ENCODE assay signal across 20 mouse cellular contexts in the genomic region with DNA sequence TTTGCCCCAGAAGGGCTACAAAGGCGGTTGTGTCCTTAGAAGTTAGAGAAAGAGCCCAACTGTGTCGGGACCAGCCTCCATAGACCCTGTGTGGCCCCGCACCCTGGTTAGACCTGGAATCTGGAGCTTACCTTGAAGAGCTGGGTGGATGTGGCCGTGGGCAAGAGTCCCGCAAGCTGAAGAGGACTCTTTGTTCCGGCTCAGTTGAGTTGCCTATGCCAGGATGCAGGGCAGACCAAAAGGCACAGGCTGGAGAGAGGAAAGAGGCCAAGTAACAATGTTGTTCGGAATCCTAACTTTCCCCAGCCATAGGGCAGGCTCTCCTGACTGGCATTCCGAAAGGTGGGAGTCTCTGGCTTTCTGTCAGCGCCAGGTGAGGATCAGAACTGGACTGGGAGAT. TPM values are rescaled to one million over a fixed set of nuclear protein-coding genes. Genes with fewer than 3 reads are reported as not detected.
DNase-seq lines count a peak whose midpoint lies in the region; ATAC-seq lines count a peak whose summit lies in the region.
"Had no signal": no experiment of that assay in that cellular context is flagged by ENCODE, and none has a peak within 500 bp of the region (broad histone marks: within the 10 kb centered on the region; RNA-seq: fewer than 3 reads in every experiment).

No protein-coding gene starts in this region.

- H3K4me3 ChIP-seq in hindbrain, embryonic 12.5 days: no peak overlapping the region
- H3K4me3 ChIP-seq in hindbrain, embryonic 14.5 days (replicated peaks; ENCODE audit: low read length): no peak overlapping the region
- H3K4me3 ChIP-seq in neural tube, embryonic 13.5 days: no peak overlapping the region
- H3K4me3 ChIP-seq: erythroblast, embryonic 14.5 days; limb, embryonic 12.5 days; liver, embryonic 15.5 days; midbrain, embryonic 12.5 days had no signal

- H3K4me1 ChIP-seq in hindbrain, embryonic 12.5 days: peaks cover 51% of the 10 kb centered on the region
- H3K4me1 ChIP-seq in hindbrain, embryonic 14.5 days (replicated peaks; ENCODE audit: control insufficient read depth, insufficient read depth, low read length): peaks cover 59% of the 10 kb centered on the region
- peaks cover 77% of the 10 kb centered on the region for H3K4me1 ChIP-seq in neural tube, embryonic 13.5 days (replicated peaks)

- H3K27ac ChIP-seq in hindbrain, embryonic 12.5 days: no peak overlapping the region
- H3K27ac ChIP-seq in hindbrain, embryonic 14.5 days: no peak overlapping the region
- no peak overlapping the region for H3K27ac ChIP-seq in neural tube, embryonic 13.5 days (replicated peaks)
- H3K27ac ChIP-seq: limb, embryonic 12.5 days; liver, embryonic 15.5 days; midbrain, embryonic 12.5 days had no signal

- no peaks in the 10 kb centered on the region for H3K9me3 ChIP-seq in hindbrain, embryonic 12.5 days (replicated peaks)
- no peaks in the 10 kb centered on the region for H3K9me3 ChIP-seq in hindbrain, embryonic 14.5 days (ENCODE audit: control insufficient read depth, low read length)
- no peaks in the 10 kb centered on the region for H3K9me3 ChIP-seq in neural tube, embryonic 13.5 days
- H3K9me3 ChIP-seq: limb, embryonic 12.5 days; liver, embryonic 15.5 days; midbrain, embryonic 12.5 days had no signal

- ATAC-seq in hindbrain, embryonic 12.5 days (ENCODE audit: low FRiP score): no peak
- ATAC-seq in hindbrain, embryonic 14.5 days (ENCODE audit: low FRiP score): no peak
- ATAC-seq in neural tube, embryonic 13.5 days (ENCODE audit: low read depth): no peak

- DNase-seq in cerebellum, adult 11-12 months: peak; percentile 77
- DNase-seq in cerebellum, adult 11 months: no peak
- no peak for DNase-seq in hindbrain, embryonic 14.5 days (ENCODE audit: low spot score)
- DNase-seq in neural tube, embryonic 10.5 days (ENCODE audit: extremely low spot score, low spot score): no peak
- no peak for DNase-seq in thymus, adult 18-20 months
- no peak for DNase-seq in layer of hippocampus, postnatal 10 days (ENCODE audit: low spot score in 2 of 2)
- DNase-seq: adrenal gland, postnatal 10 days; embryo, embryonic 11 days; gastrocnemius, postnatal 36 days; kidney, adult 2 months; kidney, postnatal 4 days; lung, postnatal 36 days had no signal

- H3K27me3 ChIP-seq in hindbrain, embryonic 12.5 days: no peaks in the 10 kb centered on the region
- H3K27me3 ChIP-seq in hindbrain, embryonic 14.5 days (ENCODE audit: control insufficient read depth, insufficient read depth, low read length): no peaks in the 10 kb centered on the region
- no peaks in the 10 kb centered on the region for H3K27me3 ChIP-seq in neural tube, embryonic 13.5 days
- H3K27me3 ChIP-seq: limb, embryonic 12.5 days; midbrain, embryonic 12.5 days had no signal

- 0 out of 2 replicates have a peak overlapping the region, but pooled peaks have one; percentile 0 for H3K9ac ChIP-seq in hindbrain, embryonic 12.5 days
- H3K9ac ChIP-seq in hindbrain, embryonic 14.5 days: no peak overlapping the region
- 0 out of 2 replicates have a peak overlapping the region, but pooled peaks have one; percentile 8 for H3K9ac ChIP-seq in neural tube, embryonic 13.5 days
- H3K9ac ChIP-seq: limb, embryonic 12.5 days; liver, embryonic 15.5 days had no signal

- WGBS in hindbrain, embryonic 12.5 days: 93% methylated on average over 9 of the region's 9 CpGs
- WGBS in hindbrain, embryonic 14.5 days: 90% methylated on average over 9 of the region's 9 CpGs
- WGBS in neural tube, embryonic 13.5 days: 86% methylated on average over 9 of the region's 9 CpGs

- no peak overlapping the region for H3K4me2 ChIP-seq in hindbrain, embryonic 12.5 days (replicated peaks)
- no peak overlapping the region for H3K4me2 ChIP-seq in hindbrain, embryonic 14.5 days (replicated peaks)
- H3K4me2 ChIP-seq in neural tube, embryonic 13.5 days: peak overlapping the region; percentile 99; the same call in 1 of the 2 replicates
- H3K4me2 ChIP-seq: heart, embryonic 11.5 days; limb, embryonic 12.5 days; liver, embryonic 15.5 days had no signal

- H3K36me3 ChIP-seq in hindbrain, embryonic 12.5 days: peaks cover 24% of the 10 kb centered on the region
- H3K36me3 ChIP-seq in hindbrain, embryonic 14.5 days (replicated peaks; ENCODE audit: control insufficient read depth, insufficient read depth): peaks cover 20% of the 10 kb centered on the region
- H3K36me3 ChIP-seq in neural tube, embryonic 13.5 days: peaks cover 22% of the 10 kb centered on the region
- H3K36me3 ChIP-seq: liver, embryonic 15.5 days had no signal

RNA-seq across cellular contexts. Expression of a gene that starts 3.8 kb away (rescaled TPM):
- 125 and 133 TPM in 2 replicates for polyA plus RNA-seq in hindbrain, embryonic 12.5 days (2016; fragmentation: Nextera tagmentation; extraction: Ambion mirVana)
- 96.7 and 101 TPM in 2 replicates for polyA plus RNA-seq in hindbrain, embryonic 14.5 days (2014; fragmentation: Nextera tagmentation; extraction: Ambion mirVana)
- polyA plus RNA-seq in neural tube, embryonic 13.5 days (2015; fragmentation: Nextera tagmentation; extraction: Ambion mirVana): 109 and 114 TPM in 2 replicates
- 10 to 100 TPM; 83.7 to 84.2 TPM for total RNA-seq in layer of hippocampus, postnatal 10 days (2021)

RNA-seq across cellular contexts. Expression of a gene that starts 24.8 kb away (rescaled TPM):
- 0.31 and 0.37 TPM in 2 replicates for polyA plus RNA-seq in hindbrain, embryonic 12.5 days (2016; fragmentation: Nextera tagmentation; extraction: Ambion mirVana)
- polyA plus RNA-seq in hindbrain, embryonic 14.5 days (2014; fragmentation: Nextera tagmentation; extraction: Ambion mirVana): 0.25 and 0.29 TPM in 2 replicates
- polyA plus RNA-seq in neural tube, embryonic 13.5 days (2015; fragmentation: Nextera tagmentation; extraction: Ambion mirVana): 0.06 and 0.08 TPM in 2 replicates
- total RNA-seq in layer of hippocampus, postnatal 10 days (2021): 1 to 10 TPM in 1 of 2 experiments, under 1 TPM in 1; 0.78 to 1.1 TPM
- total RNA-seq: hematopoietic stem cell, adult 5-6 weeks had no signal
- polyA plus RNA-seq: limb, embryonic 12.5 days had no signal

RNA-seq across cellular contexts. Expression of a gene that starts 32.8 kb away (rescaled TPM):
- polyA plus RNA-seq in hindbrain, embryonic 12.5 days (2016; fragmentation: Nextera tagmentation; extraction: Ambion mirVana): 33.2 and 34.7 TPM in 2 replicates
- 27.7 and 28.3 TPM in 2 replicates for polyA plus RNA-seq in hindbrain, embryonic 14.5 days (2014; fragmentation: Nextera tagmentation; extraction: Ambion mirVana)
- 30.1 and 34.2 TPM in 2 replicates for polyA plus RNA-seq in neural tube, embryonic 13.5 days (2015; fragmentation: Nextera tagmentation; extraction: Ambion mirVana)
- 10 to 100 TPM; 26.6 to 27.1 TPM for total RNA-seq in layer of hippocampus, postnatal 10 days (2021)

RNA-seq across cellular contexts. Expression of a gene that starts 41.6 kb away (rescaled TPM):
- 0.78 and 1.1 TPM in 2 replicates for polyA plus RNA-seq in hindbrain, embryonic 12.5 days (2016; fragmentation: Nextera tagmentation; extraction: Ambion mirVana)
- polyA plus RNA-seq in hindbrain, embryonic 14.5 days (2014; fragmentation: Nextera tagmentation; extraction: Ambion mirVana): 1.9 and 2.1 TPM in 2 replicates
- polyA plus RNA-seq in neural tube, embryonic 13.5 days (2015; fragmentation: Nextera tagmentation; extraction: Ambion mirVana): 1.3 and 2.0 TPM in 2 replicates
- 1 to 10 TPM; 2.0 to 2.6 TPM for total RNA-seq in layer of hippocampus, postnatal 10 days (2021)
